Mouse (Mus musculus) liver, embryonic 16.5 days (tissue): ENCODE results near the gene Plcb4. TPM values are rescaled to one million over a fixed set of nuclear protein-coding genes. Genes with fewer than 3 reads are reported as not detected.
A peak's percentile ranks its signal among the peaks of the same experiment; 100 is the strongest.

Experiments used
- ATAC-seq: fragments of 200-750 bp; cut with Nextera tagmentation; 2 replicates; pipeline ENCODE4 v1.8.0; 2017; ENCODE audit warnings: low read depth, mild to moderate bottlenecking, moderate number of reproducible peaks, moderate library complexity
- H3K27ac ChIP-seq: fragments of 300-500 bp; sonication (generic); 2 replicates; pipeline ENCODE4 v1.5.1; 2014; ENCODE audit warnings: mild to moderate bottlenecking, low read length
- H3K27me3 ChIP-seq: fragments of 300-500 bp; sonication (generic); 2 replicates; pipeline ENCODE4 v1.6.1; 2014; ENCODE audit warnings: low read depth, low read length, mixed read lengths; ENCODE audit not compliant: control insufficient read depth, insufficient read depth
- H3K36me3 ChIP-seq: fragments of 300-500 bp; sonication (generic); 2 replicates; pipeline ENCODE4 v1.6.1; 2014; ENCODE audit warnings: mild to moderate bottlenecking; ENCODE audit not compliant: control insufficient read depth, insufficient read depth
- H3K4me1 ChIP-seq: fragments of 300-500 bp; sonication (generic); 2 replicates; pipeline ENCODE4 v1.6.1; 2014; ENCODE audit warnings: low read depth, low read length, mixed read lengths; ENCODE audit not compliant: control insufficient read depth
- H3K4me2 ChIP-seq: fragments of 300-500 bp; sonication (generic); 2 replicates; pipeline ENCODE4 v1.6.1; 2014; ENCODE audit warnings: low read depth, low read length, mixed read lengths
- H3K4me3 ChIP-seq: fragments of 300-500 bp; sonication (generic); 2 replicates; pipeline ENCODE4 v1.5.1; 2014; ENCODE audit warnings: low read depth, mild to moderate bottlenecking, low read length
- H3K9ac ChIP-seq: fragments of 300-500 bp; sonication (generic); 2 replicates; pipeline ENCODE4 v1.6.1; 2014; ENCODE audit warnings: low read depth, low read length
- H3K9me3 ChIP-seq: fragments of 300-500 bp; sonication (generic); replicated peaks from 2 replicates; pipeline ENCODE4 v1.6.1; 2016; ENCODE audit warnings: low read length; ENCODE audit not compliant: control insufficient read depth
- WGBS: fragments of 180-500 bp; shearing (Covaris S2); extraction: QIAGEN DNeasy Blood & Tissue Kit; methylation state at CpG from one replicate; pipeline ENCODE4 v1.1.7; 2014; ENCODE audit not compliant: insufficient replicate concordance; 5-methylcytosine and 5-hydroxymethylcytosine counted together
- polyA plus RNA-seq: library from polyadenylated mRNA; unstranded; fragments of >200 nt; fragmentation: Nextera tagmentation; extraction: Ambion mirVana; gene quantifications from 2 replicates; pipeline ENCODE4 v1.2.1, GENCODE M21; 2015

The Plcb4 gene
- polyA plus RNA-seq, 1 experiment from 2014 or later, result 2.3 TPM

DNA sequence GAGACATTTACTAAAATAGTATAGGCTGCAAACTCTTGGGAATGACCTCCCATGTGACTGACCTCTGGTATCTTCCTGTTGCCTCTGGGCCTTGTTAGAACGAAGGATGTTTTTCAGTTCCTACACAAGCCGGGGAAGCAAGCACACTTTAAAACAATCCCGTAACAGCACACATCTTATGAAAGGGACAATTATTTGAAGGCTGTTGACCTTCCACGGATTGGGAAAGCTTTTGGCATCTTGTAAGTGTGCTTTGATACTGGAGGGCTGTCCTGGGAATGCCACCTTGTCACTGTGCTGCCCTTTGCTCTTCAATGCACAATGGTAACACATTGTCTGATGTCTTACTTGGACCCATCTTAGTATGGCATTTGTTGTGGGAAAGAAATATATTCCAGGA is 208.0 kb downstream of the Plcb4 start:
- Histone ChIP-seq H3K27ac (no peak overlapping the region), H3K9ac (no peak overlapping the region)
- WGBS, result 67% methylated on average over 4 of the region's 4 CpGs

DNA sequence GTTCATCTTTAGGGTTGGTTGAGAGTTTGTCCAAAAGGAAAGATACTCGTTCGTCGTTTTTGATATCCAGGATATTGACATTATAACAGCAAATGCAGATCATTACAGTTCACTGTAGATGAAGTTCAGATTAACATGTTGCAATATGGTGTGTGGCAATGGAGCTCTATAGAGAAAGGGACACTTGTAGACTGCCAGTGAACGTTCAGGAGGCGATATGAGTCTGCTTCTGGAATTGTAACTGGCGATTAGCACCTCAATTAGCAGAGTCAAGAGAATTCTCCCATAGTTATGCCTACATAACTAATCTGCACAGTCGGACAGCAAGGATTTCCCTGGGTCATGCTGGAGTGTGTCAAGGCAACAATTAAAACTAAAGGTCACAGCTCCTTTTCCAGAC is 210.8 kb downstream of the Plcb4 start:
- H3K4me3 ChIP-seq, result no peak overlapping the region
- H3K9me3 ChIP-seq, result no peaks in the 10 kb centered on the region
- H3K36me3 ChIP-seq, result no peaks in the 10 kb centered on the region
- no peak overlapping the region for H3K9ac ChIP-seq
- no peak overlapping the region for H3K4me2 ChIP-seq
- WGBS, result 66% methylated on average over 7 of the region's 7 CpGs
- no peaks in the 10 kb centered on the region for H3K27me3 ChIP-seq
- H3K27ac ChIP-seq, result no peak overlapping the region
- ATAC-seq, result no peak
- H3K4me1 ChIP-seq, result no peaks in the 10 kb centered on the region

More for the DNA sequence above, 208.0 kb downstream of the Plcb4 start:
- H3K4me1 ChIP-seq, result no peaks in the 10 kb centered on the region
- no peaks in the 10 kb centered on the region for H3K27me3 ChIP-seq
- no peak overlapping the region for H3K4me2 ChIP-seq
- H3K9me3 ChIP-seq, result no peaks in the 10 kb centered on the region
- H3K36me3 ChIP-seq, result no peaks in the 10 kb centered on the region
- ATAC-seq, result no peak
- H3K4me3 ChIP-seq, result no peak overlapping the region

DNA sequence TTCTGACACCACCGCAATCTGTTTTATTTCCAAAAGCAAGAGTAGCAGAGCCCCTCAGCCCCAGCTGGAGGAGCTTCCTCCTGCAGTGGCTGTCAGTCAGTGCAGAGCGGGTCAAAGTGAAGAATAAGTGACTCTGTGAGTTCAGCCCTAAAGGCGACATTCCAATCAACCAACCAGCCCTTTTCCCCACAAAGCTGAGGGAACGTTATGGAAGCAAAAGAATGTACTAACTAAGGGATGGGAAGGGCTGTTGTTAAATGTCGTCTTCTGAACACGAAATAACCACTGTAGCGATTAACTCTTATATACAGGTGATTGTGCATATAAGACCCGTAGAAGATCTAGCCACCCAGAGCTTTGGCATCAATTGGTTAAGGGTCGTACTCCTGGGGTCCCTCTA is 214.3 kb downstream of the Plcb4 start:
- H3K4me2 ChIP-seq, result no peak overlapping the region
- no peak overlapping the region for H3K9ac ChIP-seq
- H3K4me3 ChIP-seq, result no peak overlapping the region
- no peak overlapping the region for H3K27ac ChIP-seq
- H3K27me3 ChIP-seq, result no peaks in the 10 kb centered on the region
- H3K4me1 ChIP-seq, result no peaks in the 10 kb centered on the region
- no peaks in the 10 kb centered on the region for H3K36me3 ChIP-seq
- WGBS, result 69% methylated on average over 9 of the region's 9 CpGs
- ATAC-seq, result no peak
- H3K9me3 ChIP-seq, result no peaks in the 10 kb centered on the region

DNA sequence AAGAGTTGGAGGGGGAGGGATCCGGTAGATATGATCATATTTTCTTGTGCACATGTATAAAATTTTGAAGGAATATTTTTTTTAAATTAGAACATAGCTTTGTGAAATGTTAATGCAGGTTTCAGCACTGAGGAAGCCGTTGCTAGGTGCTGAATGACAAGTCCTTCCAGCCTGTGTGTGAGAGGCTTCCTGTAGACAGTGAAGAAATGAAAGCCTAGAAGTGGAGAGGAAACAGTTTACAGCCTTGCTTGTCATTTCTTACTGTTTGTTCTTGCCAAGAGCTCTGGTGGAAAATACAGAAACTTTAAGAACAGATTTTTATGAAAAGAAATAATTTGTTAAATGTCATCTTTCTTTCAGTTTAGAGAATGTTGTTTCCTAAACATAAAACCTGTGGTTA is 214.9 kb downstream of the Plcb4 start:
- Histone ChIP-seq H3K9ac (no peak overlapping the region), H3K4me3 (no peak overlapping the region), H3K4me2 (no peak overlapping the region), H3K36me3 (no peaks in the 10 kb centered on the region), H3K27ac (no peak overlapping the region), H3K4me1 (no peaks in the 10 kb centered on the region), H3K9me3 (no peaks in the 10 kb centered on the region), H3K27me3 (no peaks in the 10 kb centered on the region)
- no peak for ATAC-seq
- 35% methylated on average over 2 of the region's 2 CpGs for WGBS

DNA sequence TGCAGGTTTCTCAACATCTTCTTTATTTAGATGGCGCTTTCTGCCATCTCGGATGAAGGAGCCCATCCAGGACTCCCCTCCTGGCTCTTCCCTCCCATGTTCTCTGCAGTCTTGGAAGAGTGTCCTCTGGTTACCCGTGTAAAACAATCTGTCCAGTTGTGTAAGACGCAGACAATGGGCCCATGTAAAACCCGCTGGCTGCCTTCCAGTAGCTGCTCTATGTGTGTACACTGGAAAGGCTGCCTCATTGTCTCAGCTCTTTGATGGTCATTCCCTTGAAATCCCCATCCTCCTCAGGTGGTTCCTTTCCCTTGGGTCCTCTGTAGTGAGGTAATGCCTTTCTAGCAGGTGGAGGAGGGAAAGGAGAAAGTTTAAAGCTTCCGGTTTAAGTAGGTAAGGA is 216.7 kb downstream of the Plcb4 start:
- 70% methylated on average over 6 of the region's 6 CpGs for WGBS
- H3K36me3 ChIP-seq, result no peaks in the 10 kb centered on the region
- no peak overlapping the region for H3K9ac ChIP-seq
- no peak for ATAC-seq
- H3K27me3 ChIP-seq, result no peaks in the 10 kb centered on the region
- no peak overlapping the region for H3K4me2 ChIP-seq
- no peaks in the 10 kb centered on the region for H3K9me3 ChIP-seq
- H3K4me3 ChIP-seq, result no peak overlapping the region
- no peak overlapping the region for H3K27ac ChIP-seq
- no peaks in the 10 kb centered on the region for H3K4me1 ChIP-seq

DNA sequence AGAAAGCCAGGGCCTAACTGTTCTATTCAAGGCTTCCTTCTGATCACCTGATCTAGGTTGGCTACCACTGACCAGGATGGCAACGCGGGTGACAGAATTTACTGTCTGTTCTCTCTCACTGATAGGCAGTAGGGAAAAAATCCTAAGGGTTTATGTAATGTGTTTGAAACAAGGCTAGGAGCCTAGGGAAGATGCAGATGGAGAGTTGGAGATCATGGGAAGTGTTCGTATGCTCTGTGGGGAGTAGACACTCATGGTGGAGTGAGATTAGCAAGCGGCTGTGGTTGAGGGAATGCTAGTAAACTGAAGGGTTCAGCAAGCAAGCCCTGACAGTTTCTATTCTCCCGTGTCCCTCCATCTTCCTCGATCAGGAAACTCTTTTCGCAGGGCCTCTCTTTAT is 220.5 kb downstream of the Plcb4 start:
- no peak overlapping the region for H3K27ac ChIP-seq
- 58% methylated on average over 7 of the region's 7 CpGs for WGBS

DNA sequence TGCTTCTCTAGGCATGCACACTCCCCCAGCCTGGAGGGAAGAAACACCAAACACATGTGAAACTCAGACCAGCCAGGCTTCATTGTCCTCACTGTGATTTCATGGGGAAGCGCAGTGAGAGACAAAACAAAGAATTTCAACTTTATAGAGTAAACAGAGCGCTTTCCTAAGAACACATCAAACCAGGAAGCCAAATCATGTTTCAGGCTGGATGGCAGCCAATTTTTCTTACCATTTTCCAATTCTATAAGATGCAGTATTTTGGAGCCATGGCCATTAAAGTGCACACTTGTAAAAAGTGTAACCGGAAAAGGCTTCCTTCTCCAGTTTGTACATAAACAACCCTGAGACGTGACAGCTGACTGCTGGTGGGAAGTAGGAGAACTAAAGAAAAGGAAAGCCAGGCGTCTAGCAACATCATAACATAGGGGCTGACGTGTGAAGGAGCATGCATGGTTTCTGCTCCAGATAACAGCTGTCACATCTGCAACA is 221.5 kb downstream of the Plcb4 start:
- H3K36me3 ChIP-seq, result no peaks in the 10 kb centered on the region
- no peak overlapping the region for H3K27ac ChIP-seq
- H3K9ac ChIP-seq, result no peak overlapping the region
- ATAC-seq, result peak; percentile 55; the same call in 1 of the 2 replicates
- H3K4me2 ChIP-seq, result no peak overlapping the region
- whole genome bisulfite sequencing, result 40% methylated on average over 6 of the region's 6 CpGs
- no peak overlapping the region for H3K4me3 ChIP-seq
- H3K27me3 ChIP-seq, result no peaks in the 10 kb centered on the region
- no peaks in the 10 kb centered on the region for H3K9me3 ChIP-seq
- H3K4me1 ChIP-seq, result no peaks in the 10 kb centered on the region

More for the DNA sequence above, 220.5 kb downstream of the Plcb4 start:
- Histone ChIP-seq H3K27me3 (no peaks in the 10 kb centered on the region), H3K4me1 (no peaks in the 10 kb centered on the region), H3K9ac (no peak overlapping the region), H3K4me2 (no peak overlapping the region), H3K9me3 (no peaks in the 10 kb centered on the region), H3K36me3 (no peaks in the 10 kb centered on the region), H3K4me3 (no peak overlapping the region)
- ATAC-seq, result no peak

DNA sequence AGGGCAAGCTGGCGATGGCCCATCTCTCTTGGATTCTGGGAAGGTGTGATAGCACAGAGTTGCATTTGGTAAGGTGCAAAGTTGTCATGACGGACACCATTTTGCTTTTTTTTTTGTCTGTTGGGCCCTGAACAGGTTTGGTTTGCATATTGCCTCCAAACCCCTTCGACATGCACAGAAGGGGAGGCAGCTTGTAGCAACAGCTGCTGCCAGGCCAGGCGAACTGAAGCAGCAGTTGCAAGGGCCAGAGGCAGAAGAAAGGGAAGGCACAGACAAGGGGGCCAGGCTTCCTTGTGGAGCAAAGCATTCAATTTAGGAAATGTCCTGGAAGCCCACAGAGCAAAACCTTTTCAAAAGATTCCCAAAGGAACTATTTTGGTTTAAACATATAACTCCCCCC is 224.5 kb downstream of the Plcb4 start:
- Histone ChIP-seq H3K27me3 (no peaks in the 10 kb centered on the region), H3K4me1 (no peaks in the 10 kb centered on the region; the same call in 1 of the 2 replicates), H3K9me3 (no peaks in the 10 kb centered on the region), H3K36me3 (no peaks in the 10 kb centered on the region), H3K9ac (no peak overlapping the region), H3K4me3 (no peak overlapping the region), H3K27ac (no peak overlapping the region), H3K4me2 (no peak overlapping the region)
- no peak for ATAC-seq
- WGBS, result 65% methylated on average over 4 of the region's 4 CpGs

DNA sequence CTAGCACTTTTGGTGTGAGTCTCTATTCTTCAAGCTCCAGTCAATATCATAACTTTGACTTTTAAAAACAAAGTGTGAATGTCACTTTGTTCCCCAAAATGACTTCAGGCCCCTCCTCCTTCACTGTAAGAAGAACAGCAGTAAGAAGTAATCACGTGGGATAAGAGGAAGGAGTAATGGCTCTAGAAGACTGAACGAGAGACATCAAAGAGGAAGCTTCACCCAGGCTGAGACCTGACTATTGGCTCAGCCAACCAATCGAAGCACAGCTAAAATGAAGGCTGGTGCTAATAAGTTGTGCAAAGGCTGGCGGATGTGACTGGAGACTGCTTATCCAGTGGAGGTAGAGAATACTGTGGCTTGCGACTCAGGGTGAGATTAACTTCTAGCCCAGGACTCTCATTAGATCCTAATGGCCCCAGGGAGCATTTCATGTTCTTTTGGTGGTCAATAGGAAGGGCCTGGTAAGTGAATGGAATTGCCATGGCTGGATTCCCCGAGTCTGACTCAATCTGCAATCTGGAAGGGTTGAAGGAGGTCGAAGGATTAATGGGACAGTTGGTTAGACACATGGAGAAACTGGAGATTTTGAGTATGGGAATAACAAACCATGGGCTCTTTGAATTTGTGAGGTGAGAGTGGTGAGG is 225.8 kb downstream of the Plcb4 start:
- Histone ChIP-seq H3K4me3 (no peak overlapping the region), H3K9me3 (no peaks in the 10 kb centered on the region), H3K9ac (no peak overlapping the region), H3K27me3 (no peaks in the 10 kb centered on the region), H3K27ac (no peak overlapping the region), H3K36me3 (no peaks in the 10 kb centered on the region), H3K4me2 (no peak overlapping the region), H3K4me1 (no peaks in the 10 kb centered on the region; the same call in 1 of the 2 replicates)
- WGBS, result 47% methylated on average over 7 of the region's 7 CpGs
- ATAC-seq, result no peak
